Mouse (Mus musculus) heart, embryonic 11.5 days (tissue): ENCODE results near the gene Tgfb1. TPM values are rescaled to one million over a fixed set of nuclear protein-coding genes. Genes with fewer than 3 reads are reported as not detected.

ENCODE experiments used
- ATAC-seq: fragments of 200-750 bp; cut with Nextera tagmentation; replicated peaks from 2 replicates; pipeline ENCODE4 v1.8.0; 2017; ENCODE audit warnings: moderate library complexity; ENCODE audit not compliant: insufficient number of reproducible peaks, low FRiP score, low TSS enrichment
- H3K27ac ChIP-seq: fragments of 300-500 bp; sonication (generic); 2 replicates; pipeline ENCODE4 v1.5.1; 2014; ENCODE audit warnings: mild to moderate bottlenecking, low read depth, low read length
- H3K27me3 ChIP-seq: fragments of 300-500 bp; sonication (generic); 2 replicates; pipeline ENCODE4 v1.6.1; 2014; ENCODE audit warnings: mild to moderate bottlenecking, low read length, mixed read lengths; ENCODE audit not compliant: control insufficient read depth, insufficient read depth
- H3K36me3 ChIP-seq: fragments of 300-500 bp; sonication (generic); 2 replicates; pipeline ENCODE4 v1.6.1; 2014; ENCODE audit warnings: mild to moderate bottlenecking, low read length, moderate library complexity, mixed read lengths; ENCODE audit not compliant: control insufficient read depth, insufficient read depth
- H3K4me1 ChIP-seq: fragments of 300-500 bp; sonication (generic); 2 replicates; pipeline ENCODE4 v1.6.1; 2014; ENCODE audit warnings: low read length; ENCODE audit not compliant: control insufficient read depth, insufficient read depth
- H3K4me2 ChIP-seq: fragments of 300-500 bp; sonication (generic); 2 replicates; pipeline ENCODE4 v1.6.1; 2014; ENCODE audit warnings: mild to moderate bottlenecking, moderate library complexity
- H3K4me3 ChIP-seq: fragments of 300-500 bp; sonication (generic); 2 replicates; pipeline ENCODE4 v1.5.1; 2014; ENCODE audit warnings: low read depth, low read length
- H3K9ac ChIP-seq: fragments of 300-500 bp; sonication (generic); 2 replicates; pipeline ENCODE4 v1.6.1; 2014; ENCODE audit warnings: mild to moderate bottlenecking, low read depth, low read length, moderate library complexity
- H3K9me3 ChIP-seq: fragments of 300-500 bp; sonication (generic); replicated peaks from 2 replicates; pipeline ENCODE4 v1.6.1; 2016; ENCODE audit warnings: low read length; ENCODE audit not compliant: control insufficient read depth
- WGBS: fragments of 180-500 bp; shearing (Covaris S2); extraction: QIAGEN DNeasy Blood & Tissue Kit; methylation state at CpG from one replicate; pipeline ENCODE4 v1.1.7; 2014; ENCODE audit not compliant: insufficient replicate concordance; 5-methylcytosine and 5-hydroxymethylcytosine counted together
- polyA plus RNA-seq: library from polyadenylated mRNA; unstranded; fragments of >200 nt; fragmentation: Nextera tagmentation; extraction: Ambion mirVana; gene quantifications from 2 replicates; pipeline ENCODE4 v1.2.1, GENCODE M21; 2014

Gene Tgfb1
- polyA plus RNA-seq, 1 experiment from 2014 or later, result 3.6 TPM

DNA sequence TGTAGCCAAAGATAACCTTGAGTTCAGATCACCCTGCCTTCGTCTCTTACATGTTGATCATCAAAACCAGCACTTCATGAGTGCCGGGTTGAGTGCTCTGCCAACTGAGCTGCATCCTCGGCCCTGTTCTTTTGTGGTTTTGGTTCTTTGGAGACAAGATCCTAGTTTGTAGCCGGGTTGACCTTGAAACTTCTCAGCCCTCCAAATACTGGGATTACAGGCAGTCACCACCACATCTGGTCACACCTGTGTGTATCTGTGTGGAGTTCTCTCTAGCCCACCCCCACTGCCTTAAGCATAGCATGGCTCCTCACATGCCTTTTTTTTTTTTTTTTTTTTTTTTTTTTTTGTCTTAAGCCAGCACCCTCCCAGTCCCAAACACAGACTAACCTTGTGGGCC is 16.7 kb upstream of the Tgfb1 start:
- WGBS, result 87% methylated on average over 4 of the region's 4 CpGs
- ATAC-seq, result no peak
- H3K4me3 ChIP-seq, result no peak overlapping the region
- peaks cover 4% of the 10 kb centered on the region; the same call in 1 of the 2 replicates for H3K4me1 ChIP-seq
- no peak overlapping the region for H3K27ac ChIP-seq
- H3K27me3 ChIP-seq, result peaks cover 18% of the 10 kb centered on the region
- H3K9me3 ChIP-seq, result no peaks in the 10 kb centered on the region
- H3K36me3 ChIP-seq, result peaks cover 2% of the 10 kb centered on the region; the same call in 1 of the 2 replicates
- no peak overlapping the region for H3K9ac ChIP-seq
- H3K4me2 ChIP-seq, result no peak overlapping the region

GRCm38 (mm10) chr7:25671686-25672085 is 15.1 kb upstream of the Tgfb1 start:
- no peak for ATAC-seq
- Histone ChIP-seq H3K4me1 (peaks cover 7% of the 10 kb centered on the region; the same call in 1 of the 2 replicates), H3K9ac (no peak overlapping the region), H3K9me3 (no peaks in the 10 kb centered on the region), H3K4me2 (no peak overlapping the region), H3K36me3 (peaks cover 2% of the 10 kb centered on the region; the same call in 1 of the 2 replicates), H3K4me3 (no peak overlapping the region), H3K27me3 (peaks cover 32% of the 10 kb centered on the region), H3K27ac (no peak overlapping the region)
- WGBS, result 60% methylated on average over 2 of the region's 2 CpGs

DNA sequence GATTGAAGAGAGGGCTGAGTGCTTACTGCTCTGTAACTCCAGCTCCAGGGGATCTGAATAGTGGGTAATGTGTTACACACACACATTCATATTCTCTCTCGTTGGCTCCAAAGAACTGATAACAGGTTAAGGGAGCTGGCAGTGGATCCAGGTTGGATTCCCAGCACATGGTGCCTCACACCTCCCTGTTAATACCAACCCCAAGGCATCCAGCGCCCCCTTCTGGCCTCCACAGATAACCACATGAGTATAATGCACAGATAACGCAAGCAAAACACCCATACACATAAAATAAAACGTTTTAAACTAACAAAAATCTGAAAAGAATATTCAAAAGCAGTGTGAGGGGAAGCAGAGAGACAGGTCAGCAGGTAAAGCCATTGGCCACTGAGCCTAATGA is 14.4 kb upstream of the Tgfb1 start:
- WGBS, result 50% methylated on average over 4 of the region's 4 CpGs
- Histone ChIP-seq H3K4me2 (no peak overlapping the region), H3K9ac (no peak overlapping the region), H3K9me3 (no peaks in the 10 kb centered on the region), H3K27ac (no peak overlapping the region), H3K4me1 (peaks cover 7% of the 10 kb centered on the region; the same call in 1 of the 2 replicates), H3K27me3 (peaks cover 34% of the 10 kb centered on the region), H3K36me3 (peaks cover 2% of the 10 kb centered on the region; the same call in 1 of the 2 replicates), H3K4me3 (no peak overlapping the region)
- no peak for ATAC-seq

DNA sequence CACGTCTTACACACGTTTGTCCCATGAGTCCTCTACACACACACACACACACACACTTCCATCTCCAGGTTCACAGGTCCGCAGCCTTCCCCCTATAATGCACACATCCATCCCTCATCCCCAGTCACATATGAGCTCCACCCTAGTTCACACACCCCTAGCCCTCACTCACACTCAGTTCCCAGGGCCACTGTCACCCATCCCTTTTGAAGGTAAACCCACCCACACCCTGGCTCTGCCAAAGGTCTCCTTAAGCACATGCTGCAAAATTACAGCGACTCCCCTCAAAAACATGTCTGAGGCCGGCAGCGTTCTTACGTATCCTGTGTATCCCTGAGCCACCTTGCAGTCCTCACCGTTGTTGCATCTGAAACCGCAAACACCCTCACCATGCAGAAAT is 12.5 kb upstream of the Tgfb1 start:
- WGBS, result 27% methylated on average over 9 of the region's 9 CpGs
- Histone ChIP-seq H3K4me3 (no peak overlapping the region), H3K36me3 (no peaks in the 10 kb centered on the region), H3K27me3 (peaks cover 34% of the 10 kb centered on the region), H3K9me3 (no peaks in the 10 kb centered on the region), H3K27ac (no peak overlapping the region), H3K9ac (no peak overlapping the region), H3K4me1 (peaks cover 7% of the 10 kb centered on the region; the same call in 1 of the 2 replicates), H3K4me2 (peak overlapping the region; percentile 65)
- ATAC-seq, result no peak

- H3K9ac ChIP-seq, result peak within 1 kb of the TSS; percentile 54
- no peaks in the 10 kb centered on the region for H3K36me3 ChIP-seq
- peak within 1 kb of the TSS; percentile 41 for H3K4me3 ChIP-seq
- WGBS, result 3% methylated on average over 29 of the region's 29 CpGs
- H3K4me1 ChIP-seq, result peaks cover 7% of the 10 kb centered on the region; the same call in 1 of the 2 replicates
- ATAC-seq, result no peak
- H3K27me3 ChIP-seq, result peaks cover 34% of the 10 kb centered on the region
- H3K27ac ChIP-seq, result no peak within 1 kb of the TSS
- H3K4me2 ChIP-seq, result peak within 1 kb of the TSS; percentile 65
- no peaks in the 10 kb centered on the region for H3K9me3 ChIP-seq
Observed at GRCm38 (mm10) chr7:25674719-25675300, 12.0 kb upstream of the Tgfb1 start, which contains the start of gene Tmem91. Gene Tmem91, minus strand, starts transcription at chr7:25675166.

- ATAC-seq, result no peak
Observed at GRCm38 (mm10) chr7:25675405-25675804, 11.4 kb upstream of the Tgfb1 start.

GRCm38 (mm10) chr7:25676085-25676781 is 10.6 kb upstream of the Tgfb1 start:
- no peak for ATAC-seq
- Histone ChIP-seq H3K27ac (no peak overlapping the region), H3K27me3 (peaks cover 34% of the 10 kb centered on the region), H3K36me3 (no peaks in the 10 kb centered on the region), H3K4me1 (peaks cover 10% of the 10 kb centered on the region; the same call in 1 of the 2 replicates), H3K9ac (no peak overlapping the region), H3K9me3 (no peaks in the 10 kb centered on the region), H3K4me2 (no peak overlapping the region), H3K4me3 (no peak overlapping the region)
- 73% methylated on average over 15 of the region's 15 CpGs for WGBS

More at GRCm38 (mm10) chr7:25675405-25675804, 11.4 kb upstream of the Tgfb1 start:
- no peak overlapping the region for H3K27ac ChIP-seq
- H3K4me3 ChIP-seq, result no peak overlapping the region
- H3K9me3 ChIP-seq, result no peaks in the 10 kb centered on the region
- H3K4me2 ChIP-seq, result peak overlapping the region; percentile 65; the same call in 1 of the 2 replicates
- no peaks in the 10 kb centered on the region for H3K36me3 ChIP-seq
- 38% methylated on average over 6 of the region's 6 CpGs for WGBS
- peaks cover 34% of the 10 kb centered on the region for H3K27me3 ChIP-seq
- peaks cover 7% of the 10 kb centered on the region; the same call in 1 of the 2 replicates for H3K4me1 ChIP-seq
- no peak overlapping the region for H3K9ac ChIP-seq

DNA sequence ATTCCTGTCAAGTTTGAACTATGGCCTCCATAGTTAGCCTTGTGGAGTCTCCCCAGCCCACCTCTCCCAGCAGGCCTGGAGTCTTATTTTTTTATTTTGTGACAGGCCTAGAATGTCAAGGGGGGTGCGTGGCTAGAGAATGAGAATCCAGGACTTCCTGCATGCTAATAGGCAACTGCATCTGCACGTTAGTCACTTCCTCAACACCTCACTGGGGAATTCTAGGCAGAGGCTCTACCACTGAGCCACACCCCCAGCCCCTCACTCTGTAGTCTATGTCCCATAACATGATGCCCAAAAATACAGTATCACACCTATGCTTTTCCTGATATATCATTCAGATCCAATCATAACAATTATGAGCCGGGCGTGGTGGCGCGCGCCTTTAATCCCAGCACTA is 9.8 kb upstream of the Tgfb1 start:
- 92% methylated on average over 7 of the region's 7 CpGs for WGBS
- Histone ChIP-seq H3K9ac (no peak overlapping the region), H3K4me1 (peaks cover 14% of the 10 kb centered on the region; the same call in 1 of the 2 replicates), H3K27me3 (peaks cover 34% of the 10 kb centered on the region), H3K9me3 (no peaks in the 10 kb centered on the region), H3K4me3 (no peak overlapping the region), H3K36me3 (no peaks in the 10 kb centered on the region), H3K4me2 (no peak overlapping the region), H3K27ac (no peak overlapping the region)
- no peak for ATAC-seq
